Mouse (Mus musculus): ENCODE measurements at regions not wholly inside any gene's neighbourhood (a gene's known extent, or its start where the extent isn't known, plus 50 kb on each side); places are given as distances from the start of the nearest gene placed in this dataset.

DNA sequence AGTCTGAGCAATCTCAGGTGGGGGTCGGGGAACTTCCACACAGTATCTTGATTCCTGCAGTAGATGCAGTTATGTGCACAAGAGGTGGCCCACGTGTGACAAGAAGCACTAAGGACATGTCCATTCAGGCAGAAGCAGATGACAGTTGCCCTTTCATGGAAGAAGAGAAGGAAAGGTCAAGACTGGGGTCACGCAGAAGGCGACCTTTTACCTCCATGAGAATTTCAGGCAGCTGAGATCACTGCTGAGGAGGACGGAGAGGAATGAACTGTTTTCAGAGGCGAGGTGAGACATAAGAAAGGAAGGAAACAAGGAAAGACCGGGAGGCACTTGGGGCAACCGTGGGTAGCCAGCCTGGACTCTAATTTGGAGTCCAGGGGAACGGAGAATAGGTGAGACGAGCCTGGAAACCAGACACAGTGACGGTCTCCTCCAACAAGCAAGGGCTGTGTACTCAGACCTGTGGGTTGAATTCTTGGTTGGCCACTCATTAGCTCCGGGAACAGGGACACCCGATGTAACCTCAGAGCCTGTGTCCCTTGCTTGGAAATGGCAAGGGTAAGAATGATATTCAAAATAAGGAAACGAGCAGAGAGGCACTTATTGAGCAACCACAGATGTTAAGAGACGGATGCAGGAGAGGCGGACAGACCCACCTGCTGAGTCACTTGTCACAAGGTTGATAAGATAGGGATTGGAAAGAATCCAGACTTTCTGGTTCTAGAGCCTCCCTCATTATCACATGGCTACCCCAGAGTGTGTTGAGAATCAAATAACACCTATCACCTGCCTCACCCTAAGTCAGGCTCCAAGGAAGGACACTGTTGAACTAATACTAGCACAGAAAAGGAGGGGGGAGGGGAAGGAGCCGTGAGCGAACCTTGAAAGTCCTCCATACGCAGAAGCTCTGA lies 121.4 kb upstream of the Adgrl2 start:
- DNase-seq (ENCODE audit: low spot score in 2 of 2): no peak

DNA sequence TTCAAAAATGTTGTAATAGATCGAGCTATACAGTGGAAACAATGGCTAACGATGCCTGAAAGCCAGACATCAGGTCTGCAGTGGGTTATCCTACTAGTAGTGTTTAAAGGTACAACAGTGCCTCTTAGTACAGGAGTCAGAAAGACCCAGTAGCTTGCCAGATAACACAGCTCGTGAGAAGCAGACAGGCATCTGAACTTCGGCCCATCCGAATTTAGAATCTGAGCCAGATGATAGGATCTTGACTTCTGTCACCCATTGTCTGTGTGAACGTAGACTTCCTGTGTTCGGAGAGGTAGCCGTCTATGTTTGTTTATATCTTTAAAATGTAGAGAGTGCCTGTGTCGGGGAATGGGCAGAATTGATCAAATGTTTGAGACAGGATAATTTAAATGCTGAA lies 120.5 kb upstream of the Adgrl2 start:
- DNase-seq (ENCODE audit: low spot score in 2 of 2): no peak

DNA sequence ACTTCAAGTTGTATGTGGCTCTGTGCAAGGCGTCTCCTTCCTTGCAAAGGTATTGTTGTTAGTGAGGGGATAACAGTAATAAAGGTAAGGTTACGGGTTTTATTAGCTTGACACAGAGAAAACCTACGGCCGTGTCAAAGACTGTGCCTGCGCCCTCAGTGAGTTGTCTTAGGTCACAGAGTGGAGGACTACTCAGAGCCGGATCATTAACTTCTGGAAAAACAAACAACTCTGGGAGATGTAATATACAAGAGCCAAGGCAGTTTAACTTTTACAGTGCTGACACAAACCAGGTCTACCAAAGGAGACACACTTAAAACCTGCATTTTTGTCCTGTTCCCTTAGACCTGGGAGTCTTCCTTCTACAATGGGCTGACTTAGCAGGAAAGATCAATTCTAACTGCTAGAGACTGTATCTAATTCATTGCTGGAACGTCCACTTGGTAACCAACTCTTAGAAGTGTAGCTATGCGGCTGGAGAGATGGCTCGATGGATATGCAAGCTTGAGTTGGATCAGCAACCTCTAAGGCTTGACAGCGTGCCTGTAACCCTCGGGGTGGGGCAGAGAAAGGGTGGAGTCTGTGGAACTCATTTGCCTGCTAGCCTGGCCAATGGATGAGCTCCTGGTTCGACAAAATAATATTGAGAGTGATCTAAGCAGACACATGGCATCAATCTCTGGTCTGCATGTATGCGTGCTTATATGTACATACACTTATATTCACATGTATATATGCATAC lies 115.5 kb upstream of the Adgrl2 start:
- DNase-seq (ENCODE audit: low spot score in 2 of 2): no peak

DNA sequence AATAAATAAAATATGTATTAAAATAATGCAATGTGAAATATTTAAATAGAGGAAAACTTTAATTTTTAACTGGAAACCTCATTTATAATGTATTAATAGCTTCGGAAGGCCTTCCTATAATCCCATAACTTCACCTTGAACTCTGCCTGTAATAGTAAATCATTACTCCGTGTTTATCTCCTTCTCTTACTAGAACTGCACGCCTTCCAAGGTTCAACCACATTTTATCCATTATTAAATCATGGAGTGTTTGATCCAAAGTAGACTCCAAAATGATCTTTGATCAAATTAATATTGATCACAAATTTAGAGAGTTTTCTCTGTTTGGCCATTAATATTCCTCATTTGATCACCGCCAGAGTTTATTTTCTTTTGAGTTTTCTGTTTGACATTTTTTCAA lies 114.8 kb upstream of the Adgrl2 start:
- DNase-seq (ENCODE audit: low spot score in 2 of 2): no peak

DNA sequence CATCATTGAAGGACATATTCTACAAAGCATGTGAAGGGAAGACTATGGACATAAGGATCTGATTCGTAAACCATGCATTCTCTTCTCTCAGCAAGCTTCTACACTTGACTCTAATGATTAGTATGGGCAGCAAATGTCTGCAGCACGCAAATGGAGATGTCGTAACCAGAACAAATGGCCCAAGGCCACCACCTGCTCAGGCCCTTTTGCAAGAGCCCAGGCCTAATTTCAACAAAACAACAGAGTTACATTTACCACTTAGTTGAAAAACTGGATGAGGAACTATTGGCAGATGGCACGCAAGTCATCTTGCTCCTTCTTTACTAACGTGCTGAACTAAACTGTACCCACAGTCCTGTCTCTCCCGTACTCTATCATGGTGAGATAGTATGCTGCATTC lies 113.7 kb upstream of the Adgrl2 start:
- no peak for DNase-seq (ENCODE audit: low spot score in 2 of 2)

DNA sequence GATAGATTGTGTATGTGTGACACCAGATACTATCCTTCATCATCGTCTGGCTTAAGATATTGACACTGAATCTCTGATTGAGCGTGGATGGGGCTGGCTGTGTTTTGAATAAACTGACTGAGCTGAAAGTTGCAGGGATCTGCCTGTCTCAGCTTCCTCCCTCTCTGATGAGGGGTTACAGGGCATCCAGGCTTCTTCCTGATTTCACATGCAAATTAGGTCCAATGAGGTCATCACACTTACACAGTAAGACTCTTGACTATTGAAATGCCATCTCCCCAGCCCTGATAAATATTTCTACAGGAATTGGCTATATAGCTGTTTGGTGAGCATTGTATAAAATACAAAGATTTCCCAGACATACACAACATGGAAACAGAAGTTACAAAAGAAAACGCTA lies 113.1 kb upstream of the Adgrl2 start:
- no peak for DNase-seq (ENCODE audit: low spot score in 2 of 2)

DNA sequence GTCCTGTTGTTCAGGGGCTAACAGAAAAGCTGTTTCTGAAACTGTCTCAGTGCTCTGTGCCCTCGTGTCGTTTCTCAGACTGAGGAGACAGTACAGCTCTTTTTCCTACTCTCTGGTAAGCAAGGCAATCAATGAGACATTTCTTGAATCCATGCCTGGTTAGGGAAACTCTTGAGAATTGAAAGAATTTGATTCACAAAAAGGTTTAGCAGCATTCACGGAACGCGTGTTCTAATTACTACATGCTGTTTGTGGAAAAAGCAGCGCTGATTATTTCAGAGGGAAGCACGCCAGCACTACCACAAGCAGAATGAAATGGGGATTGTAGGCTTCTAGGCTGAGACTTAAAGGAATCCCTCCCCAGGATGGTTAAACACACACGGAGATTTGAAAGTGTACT lies 112.5 kb upstream of the Adgrl2 start:
- no peak for DNase-seq (ENCODE audit: low spot score in 2 of 2)

DNA sequence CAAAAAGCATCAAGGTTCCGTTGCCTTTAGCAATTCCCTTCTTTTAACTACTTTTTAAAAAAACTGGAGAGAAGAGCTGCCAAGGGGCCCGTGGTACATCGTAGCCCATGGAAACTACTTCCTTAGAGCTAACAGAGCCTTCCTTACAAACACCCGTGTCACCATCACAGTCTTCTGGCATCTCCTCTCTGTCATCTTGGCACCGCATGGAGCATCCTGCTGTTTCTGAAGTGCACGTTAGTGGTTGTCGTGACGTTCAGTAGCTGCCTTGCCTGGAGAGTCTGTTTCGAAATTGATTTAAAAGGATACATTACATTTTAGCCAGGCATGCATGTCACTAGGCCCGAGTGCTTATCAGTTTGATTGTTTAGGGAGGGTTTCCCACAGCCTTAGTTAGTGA lies 111.4 kb upstream of the Adgrl2 start:
- DNase-seq (ENCODE audit: low spot score in 2 of 2): no peak

DNA sequence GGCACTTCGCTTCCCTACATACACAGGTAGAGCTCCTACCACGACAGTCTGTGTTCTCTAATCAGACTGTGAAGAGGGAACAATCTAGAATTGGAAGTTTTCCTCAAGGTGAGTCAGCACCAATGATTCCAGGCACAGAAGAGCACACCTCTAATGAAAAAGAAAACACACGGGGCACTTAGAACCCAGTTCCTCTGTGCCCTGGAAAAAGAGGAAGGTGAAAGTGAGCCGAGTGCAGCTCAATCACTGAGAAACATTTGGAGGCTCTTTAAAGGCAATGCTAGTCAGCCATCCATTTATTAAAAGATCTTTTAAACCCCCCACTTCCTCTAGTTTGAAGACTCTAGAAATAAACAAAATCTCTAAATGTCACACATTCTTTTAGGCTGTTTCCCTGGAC lies 108.4 kb upstream of the Adgrl2 start:
- no peak for DNase-seq (ENCODE audit: low spot score in 2 of 2)

DNA sequence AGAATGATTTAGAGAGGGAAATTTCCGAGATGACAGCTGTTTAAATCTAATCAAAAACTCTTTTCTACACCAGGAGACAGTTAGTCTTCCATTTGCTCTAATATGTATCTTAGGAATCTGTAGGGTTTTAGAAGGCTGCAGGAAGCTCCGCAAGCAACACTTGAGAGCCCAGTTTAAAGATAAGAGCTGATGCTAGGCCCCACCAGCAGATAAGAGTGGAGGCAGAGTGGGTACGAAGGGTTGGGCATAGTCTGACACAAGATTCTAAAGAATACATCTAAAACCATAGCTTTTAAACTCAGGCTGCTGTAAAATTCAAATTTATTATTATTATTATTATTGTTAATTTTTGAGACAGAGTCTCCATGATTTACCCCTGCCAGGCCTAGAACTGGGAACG lies 106.7 kb upstream of the Adgrl2 start:
- DNase-seq (ENCODE audit: low spot score in 2 of 2): no peak

DNA sequence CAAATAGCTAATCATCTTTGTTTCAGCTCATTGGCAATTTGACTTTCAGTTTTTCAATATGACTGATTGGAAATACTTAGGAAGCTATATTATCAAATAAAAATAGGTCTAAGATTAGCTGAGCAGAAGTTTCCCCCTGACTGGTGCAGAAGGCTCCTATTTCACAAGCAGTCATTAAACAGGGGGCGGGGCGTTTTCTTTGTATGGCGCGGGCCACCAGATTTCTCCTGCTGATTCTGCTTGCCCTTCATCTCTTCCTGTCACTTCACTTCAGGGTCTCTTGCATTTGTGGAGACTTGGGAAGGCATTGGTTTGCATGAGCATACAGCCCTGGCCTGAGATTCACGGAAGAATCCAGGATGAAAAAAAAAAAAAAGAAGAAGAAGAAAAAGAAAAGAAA lies 102.3 kb upstream of the Adgrl2 start:
- DNase-seq (ENCODE audit: low spot score in 2 of 2): no peak

DNA sequence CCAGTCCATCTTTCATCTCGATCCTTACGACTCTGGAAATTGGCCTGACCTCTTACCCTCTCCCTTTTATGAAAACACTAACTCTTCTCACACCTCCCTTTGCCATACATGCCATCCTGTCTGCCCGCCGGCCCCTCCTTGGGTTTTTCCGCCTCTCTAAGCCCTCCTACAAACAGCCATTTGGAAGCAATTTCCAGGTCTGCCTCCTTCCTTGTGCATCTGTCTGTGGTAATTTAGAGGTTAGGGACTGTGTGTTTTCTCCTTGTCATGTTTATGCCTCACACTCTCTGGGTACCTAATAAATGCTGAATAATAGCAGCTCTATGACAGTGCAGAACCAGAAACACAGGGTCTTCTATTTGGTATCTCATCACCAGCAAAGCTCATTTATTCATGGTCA lies 99.7 kb upstream of the Adgrl2 start:
- DNase-seq (ENCODE audit: low spot score in 2 of 2): no peak

DNA sequence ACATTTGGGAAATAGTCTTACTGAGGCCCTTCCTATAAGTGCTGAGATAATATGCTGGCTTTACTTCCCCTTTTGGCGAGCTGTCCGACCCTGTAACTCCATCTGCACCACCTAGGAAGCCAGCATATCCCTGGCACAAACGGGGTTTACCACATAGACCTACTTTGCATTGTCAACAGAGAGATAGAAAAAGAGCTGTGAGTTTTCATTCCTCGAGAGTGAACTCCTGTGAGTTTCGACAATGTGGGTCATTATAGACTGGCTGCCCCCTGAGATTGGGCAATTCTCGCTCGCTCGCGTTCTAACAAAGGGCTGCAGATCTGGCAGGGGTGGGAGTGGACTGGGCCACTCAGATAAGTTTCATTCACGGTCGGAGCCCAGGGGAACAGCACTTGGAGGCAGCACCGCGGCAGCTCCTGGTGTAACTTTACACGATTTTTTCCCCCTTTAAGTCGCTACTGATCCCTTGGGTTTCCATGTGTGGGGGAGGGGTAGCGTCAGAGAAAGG lies 98.3 kb upstream of the Adgrl2 start:
- no peak for DNase-seq (ENCODE audit: low spot score in 2 of 2)

DNA sequence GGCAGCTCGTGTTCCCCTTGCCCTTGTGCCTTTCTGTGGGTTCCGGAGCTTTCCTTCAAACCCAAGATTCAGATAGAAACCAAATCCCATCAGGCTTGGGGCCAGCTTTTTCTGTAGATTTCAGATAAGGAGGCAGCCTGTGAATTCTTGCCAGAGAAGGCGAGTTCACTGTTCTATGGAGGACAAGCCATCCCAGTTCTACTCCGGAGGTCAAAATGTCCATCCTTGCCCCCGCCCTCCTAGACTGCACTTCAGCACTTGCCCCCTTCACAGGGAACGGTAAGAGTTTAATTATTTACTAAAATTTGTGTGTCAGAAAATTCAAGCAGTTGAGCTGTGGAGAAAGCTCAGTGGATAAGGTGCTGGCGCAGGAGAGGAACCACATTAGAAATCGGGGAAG lies 97.1 kb upstream of the Adgrl2 start:
- DNase-seq (ENCODE audit: low spot score in 2 of 2): no peak

DNA sequence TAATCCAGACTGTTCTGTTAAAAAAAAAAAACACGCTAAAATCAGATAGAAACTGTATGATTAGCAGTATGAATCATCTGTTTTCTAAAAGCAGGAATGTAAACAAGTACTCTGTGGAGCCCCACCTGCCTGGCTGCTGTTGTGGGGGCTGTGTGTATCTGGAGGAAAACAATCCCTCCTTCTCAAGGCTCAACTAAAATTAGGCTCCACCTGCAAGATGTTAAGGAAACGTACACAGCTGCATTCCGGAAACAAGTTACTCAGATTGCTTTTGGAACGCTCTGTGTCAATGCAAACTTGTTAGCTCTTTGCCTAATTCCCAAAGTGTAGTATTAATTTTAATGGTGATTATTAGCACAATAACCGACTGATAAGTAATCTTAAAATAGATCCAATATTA lies 96.3 kb upstream of the Adgrl2 start:
- DNase-seq (ENCODE audit: low spot score in 2 of 2): no peak

DNA sequence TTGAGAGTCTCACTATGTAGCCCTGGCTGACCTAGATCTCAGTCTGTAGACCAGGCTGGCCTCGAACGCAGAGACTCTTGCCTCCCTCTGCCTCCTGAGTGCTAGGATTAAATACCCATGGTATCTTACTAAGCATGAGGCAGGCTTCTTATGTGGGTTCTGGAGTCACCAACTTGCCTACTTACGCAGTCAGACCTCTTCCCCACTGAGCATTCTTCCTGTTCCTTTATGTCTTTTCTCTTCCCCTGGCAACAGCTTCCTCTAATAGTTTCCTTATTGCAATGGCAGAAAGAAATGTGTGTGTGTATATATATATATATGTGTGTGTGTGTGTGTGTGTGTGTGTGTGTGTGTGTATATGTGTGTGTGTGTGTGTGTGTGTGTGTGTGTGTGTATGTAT lies 95.7 kb upstream of the Adgrl2 start:
- DNase-seq (ENCODE audit: low spot score in 2 of 2): no peak

DNA sequence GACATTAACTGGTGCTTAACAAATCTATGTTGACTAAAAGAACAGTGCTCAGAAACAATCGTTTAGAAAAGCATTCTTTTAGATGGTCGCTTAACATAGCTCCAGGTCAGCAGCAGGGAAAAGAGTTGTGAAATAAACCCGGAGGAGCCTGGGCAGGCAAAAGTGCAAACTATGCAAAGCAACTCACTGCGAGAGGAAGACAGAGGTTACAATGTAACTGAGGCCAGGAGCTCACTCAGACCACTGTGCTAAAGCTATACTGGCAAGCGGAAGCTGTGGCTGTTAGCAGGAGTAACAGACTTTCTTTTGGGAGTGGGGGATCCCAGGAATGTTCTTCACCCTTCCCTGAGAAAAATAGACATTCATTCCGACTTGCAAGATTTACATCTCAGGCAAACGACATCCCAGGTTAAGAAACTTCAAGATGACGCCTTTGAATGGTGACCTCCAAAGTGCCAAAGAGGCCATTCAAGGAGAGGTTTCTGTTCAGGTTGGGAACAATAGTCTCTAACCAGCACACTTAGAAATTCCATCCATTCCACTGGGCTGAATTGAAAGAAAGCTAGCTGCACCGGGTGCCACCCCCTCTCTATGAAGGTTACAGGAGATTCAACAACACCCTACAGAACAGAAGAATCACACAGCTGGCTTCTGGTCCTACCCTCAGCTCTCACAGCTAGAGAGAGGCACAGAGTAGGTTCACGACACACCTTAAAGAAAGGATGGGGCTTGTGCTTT lies 94.7 kb upstream of the Adgrl2 start:
- no peak for DNase-seq (ENCODE audit: low spot score in 2 of 2)

DNA sequence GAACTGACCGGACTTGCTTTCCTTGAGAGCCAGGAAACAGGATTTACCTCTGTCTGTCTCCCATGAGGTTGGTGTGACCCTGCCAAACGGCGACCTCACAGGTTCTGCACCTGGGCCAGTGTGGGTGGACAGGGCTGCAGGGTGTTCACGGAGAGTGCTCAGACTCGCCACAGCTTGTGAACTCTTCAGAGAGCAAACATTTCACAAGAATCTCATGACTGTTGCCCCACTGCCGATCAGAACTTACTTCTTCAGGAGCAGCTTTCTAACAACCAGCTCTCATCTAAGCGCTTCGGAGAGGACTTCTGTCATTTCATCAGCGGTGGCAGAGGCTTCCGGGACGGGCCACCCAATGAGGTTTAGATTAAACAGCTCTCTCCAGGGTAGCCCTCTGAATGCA lies 93.0 kb upstream of the Adgrl2 start:
- no peak for DNase-seq (ENCODE audit: low spot score in 2 of 2)

DNA sequence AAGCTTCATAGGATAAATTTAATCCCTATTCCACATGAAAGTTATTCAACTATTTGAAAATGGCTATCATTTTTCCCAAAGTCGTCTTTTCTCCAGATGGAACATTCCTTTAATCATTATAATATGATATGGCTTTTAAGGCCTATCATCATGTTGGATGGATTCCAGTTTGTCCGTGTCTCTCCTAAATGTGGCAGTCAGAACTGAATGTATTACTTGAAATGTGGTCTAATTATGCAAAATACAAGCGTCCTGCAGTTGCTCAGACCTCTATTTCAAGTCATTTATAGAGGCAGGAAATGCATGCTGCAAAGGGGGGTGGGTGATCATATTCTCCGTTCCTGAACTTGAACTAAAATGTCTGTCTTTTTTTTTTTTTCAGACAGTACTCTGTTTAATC lies 88.5 kb upstream of the Adgrl2 start:
- DNase-seq (ENCODE audit: low spot score in 2 of 2): no peak

DNA sequence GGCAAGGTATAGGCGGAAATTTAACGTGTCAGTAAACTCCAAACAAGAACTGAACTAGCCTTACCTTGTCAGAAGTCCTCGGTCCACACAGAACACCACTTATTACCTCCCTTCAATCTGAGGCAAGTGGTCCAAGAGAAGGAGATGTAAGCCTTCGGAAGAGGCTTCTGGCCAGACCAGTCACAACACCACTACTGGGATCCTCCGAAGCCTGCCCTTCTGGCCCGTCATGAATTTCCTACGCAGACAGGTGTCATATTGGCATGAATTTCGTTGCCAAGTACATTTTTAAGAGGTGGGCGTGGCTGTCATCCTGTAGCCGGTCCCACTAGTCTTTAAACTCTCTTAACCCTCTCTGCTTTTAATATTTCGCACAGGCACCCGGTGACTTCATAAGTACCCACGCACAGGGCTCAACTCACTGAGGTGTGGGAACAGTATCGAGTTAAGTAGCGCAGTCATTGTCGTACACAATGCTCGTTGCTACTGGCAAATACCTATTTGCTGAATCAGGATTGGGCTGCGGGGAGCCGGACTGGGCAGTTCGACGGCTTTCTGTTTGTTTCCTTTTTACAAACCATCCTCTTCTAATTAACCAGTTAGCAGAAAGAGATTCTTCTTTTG lies 86.7 kb upstream of the Adgrl2 start:
- DNase-seq (ENCODE audit: low spot score in 2 of 2): no peak

DNA sequence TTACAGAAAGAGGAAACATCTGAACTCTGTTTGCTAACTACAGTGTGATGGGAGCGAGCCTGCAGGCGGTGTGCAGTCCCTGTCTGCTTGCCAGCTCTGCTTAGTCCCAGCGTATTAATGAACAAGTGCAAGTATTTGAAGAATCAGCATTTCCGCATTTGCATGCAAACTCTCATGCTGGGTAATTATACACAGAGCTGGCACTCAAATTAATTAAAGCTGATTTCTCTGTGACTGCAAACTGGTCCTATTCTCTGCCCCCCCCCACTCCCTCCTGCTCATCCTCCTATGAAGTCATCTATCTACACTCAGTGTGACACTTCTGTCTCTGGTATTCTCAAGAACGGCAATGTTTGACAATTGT lies 85.1 kb upstream of the Adgrl2 start:
- no peak for DNase-seq (ENCODE audit: low spot score in 2 of 2)

All from right cerebral cortex, postnatal 36 days (tissue).